Mouse (Mus musculus): ENCODE results near the gene Gars. TPM values are rescaled to one million over a fixed set of nuclear protein-coding genes. Genes with fewer than 3 reads are reported as not detected.

Gene Gars
- polyA plus RNA-seq, 1 experiment from 2014 or later, result 203 TPM

- Histone ChIP-seq H3K27me3 (no peaks in the 10 kb centered on the region), H3K9me3 (no peaks in the 10 kb centered on the region), H3K36me3 (replicated peaks) (peaks cover 9% of the 10 kb centered on the region), H3K4me2 (no peak overlapping the region), H3K27ac (no peak overlapping the region), H3K9ac (no peak overlapping the region), H3K4me3 (replicated peaks) (no peak overlapping the region), H3K4me1 (peaks cover 21% of the 10 kb centered on the region)
- ATAC-seq (ENCODE audit: low FRiP score), result no peak
- WGBS, result 85% methylated on average over 8 of the region's 8 CpGs
Measured at GRCm38 (mm10) chr6:55043206-55043605, 5.4 kb downstream of the Gars start.

DNA sequence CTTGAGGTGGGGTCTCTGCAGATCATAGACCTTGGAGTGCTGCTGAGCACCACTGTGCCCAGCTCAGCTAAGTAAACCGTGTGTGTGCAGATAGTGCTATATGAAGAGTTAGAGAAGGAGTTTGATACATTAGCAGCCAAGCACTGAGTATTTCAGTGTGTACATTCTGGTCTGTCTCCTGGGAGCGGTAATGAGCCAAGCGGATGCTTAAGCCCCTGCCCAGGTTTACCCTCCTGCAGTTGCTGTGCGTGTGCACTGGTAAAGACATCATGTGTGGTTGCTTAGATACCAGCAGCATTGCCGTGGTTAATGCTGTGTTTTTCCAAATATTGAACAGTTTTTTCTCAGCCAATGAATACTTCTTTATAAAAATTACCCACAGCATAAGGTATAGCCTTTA, 6.7 kb downstream of the Gars start:
- Histone ChIP-seq H3K27me3 (no peaks in the 10 kb centered on the region), H3K4me1 (peaks cover 14% of the 10 kb centered on the region), H3K4me2 (no peak overlapping the region), H3K36me3 (replicated peaks) (peaks cover 21% of the 10 kb centered on the region), H3K27ac (no peak overlapping the region), H3K9ac (no peak overlapping the region), H3K4me3 (replicated peaks) (no peak overlapping the region), H3K9me3 (no peaks in the 10 kb centered on the region)
- ATAC-seq (ENCODE audit: low FRiP score), result no peak
- WGBS, result 88% methylated on average over 5 of the region's 5 CpGs

DNA sequence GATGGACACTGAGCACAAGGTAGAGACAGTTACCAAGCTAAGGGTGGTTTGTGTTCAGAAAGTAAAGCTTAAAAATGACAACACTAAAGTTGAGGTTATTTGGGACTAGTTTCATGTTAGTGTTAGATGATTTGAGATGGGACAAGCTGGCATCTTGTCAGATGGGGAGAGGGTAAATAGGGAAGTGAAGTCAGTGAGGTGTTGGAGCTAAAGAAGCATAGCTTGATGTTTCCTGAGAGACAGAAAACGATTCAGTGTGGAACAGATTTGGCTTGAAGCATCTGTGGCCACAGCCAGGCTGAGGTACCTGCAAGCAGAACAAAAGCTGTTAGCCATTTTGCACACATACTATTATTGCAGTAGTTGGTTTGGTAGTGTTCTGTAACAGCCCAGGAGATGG, 7.5 kb downstream of the Gars start:
- no peak overlapping the region for H3K9ac ChIP-seq
- H3K27ac ChIP-seq, result no peak overlapping the region
- H3K4me1 ChIP-seq, result peaks cover 6% of the 10 kb centered on the region
- no peak overlapping the region for H3K4me2 ChIP-seq
- WGBS, result 72% methylated on average over 1 of the region's 1 CpGs
- no peaks in the 10 kb centered on the region for H3K9me3 ChIP-seq
- no peak overlapping the region for H3K4me3 ChIP-seq (replicated peaks)
- H3K27me3 ChIP-seq, result no peaks in the 10 kb centered on the region
- peaks cover 28% of the 10 kb centered on the region for H3K36me3 ChIP-seq (replicated peaks)
- ATAC-seq (ENCODE audit: low FRiP score), result no peak

DNA sequence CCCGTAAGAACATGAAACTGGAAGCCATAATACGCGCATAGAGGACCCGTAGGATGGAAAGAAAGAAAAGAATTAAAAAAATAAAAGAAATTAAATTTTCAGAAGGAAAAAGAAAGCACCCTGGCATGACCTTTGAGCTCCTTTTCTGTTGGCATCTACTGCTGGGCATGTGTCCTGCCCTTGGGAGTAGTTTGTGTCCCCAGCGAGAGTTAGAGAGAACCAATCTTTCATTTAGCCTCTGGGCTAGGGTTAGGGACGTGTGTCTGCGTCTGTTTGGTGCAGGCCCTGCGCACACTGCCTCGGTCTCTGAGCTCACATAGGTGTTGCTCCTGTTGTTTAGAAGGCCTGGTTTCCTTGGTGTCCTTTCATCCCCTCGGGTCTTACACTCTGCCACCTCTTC, 11.4 kb downstream of the Gars start:
- Histone ChIP-seq H3K4me2 (no peak overlapping the region), H3K27me3 (no peaks in the 10 kb centered on the region), H3K9me3 (no peaks in the 10 kb centered on the region), H3K9ac (no peak overlapping the region), H3K27ac (no peak overlapping the region), H3K36me3 (replicated peaks) (peaks cover 60% of the 10 kb centered on the region), H3K4me1 (no peaks in the 10 kb centered on the region; the same call in 1 of the 2 replicates), H3K4me3 (replicated peaks) (no peak overlapping the region)
- no peak for ATAC-seq (ENCODE audit: low FRiP score)
- WGBS, result 91% methylated on average over 10 of the region's 10 CpGs

DNA sequence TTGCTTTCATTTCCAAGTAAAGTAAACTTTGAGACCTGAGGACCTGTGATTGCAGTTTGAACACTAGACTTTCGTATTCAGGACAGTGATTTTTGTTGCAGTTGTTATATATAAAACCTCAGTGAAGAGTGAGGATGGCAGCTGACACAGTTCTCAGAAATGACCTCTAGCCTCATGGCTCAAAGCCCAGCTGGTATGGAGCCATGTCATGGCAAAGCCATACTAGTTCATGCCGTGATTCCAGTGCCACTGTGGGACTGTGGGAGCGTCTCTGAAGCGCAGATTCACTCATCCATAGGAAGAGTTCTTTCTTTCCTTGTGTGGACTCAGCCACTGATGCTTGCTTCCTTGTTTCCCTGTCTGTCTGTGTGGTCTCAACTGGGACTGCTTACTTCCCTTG, 16.7 kb downstream of the Gars start:
- no peak overlapping the region for H3K4me3 ChIP-seq (replicated peaks)
- no peaks in the 10 kb centered on the region for H3K4me1 ChIP-seq
- no peak overlapping the region for H3K4me2 ChIP-seq
- WGBS, result 88% methylated on average over 4 of the region's 4 CpGs
- no peak overlapping the region for H3K27ac ChIP-seq
- H3K36me3 ChIP-seq (replicated peaks), result peaks cover 81% of the 10 kb centered on the region
- no peaks in the 10 kb centered on the region for H3K9me3 ChIP-seq
- ATAC-seq (ENCODE audit: low FRiP score), result no peak
- no peak overlapping the region for H3K9ac ChIP-seq
- H3K27me3 ChIP-seq, result no peaks in the 10 kb centered on the region

GRCm38 (mm10) chr6:55057427-55057826, 19.6 kb downstream of the Gars start:
- Histone ChIP-seq H3K9ac (no peak overlapping the region), H3K4me3 (replicated peaks) (no peak overlapping the region), H3K27me3 (no peaks in the 10 kb centered on the region), H3K36me3 (replicated peaks) (peaks cover 86% of the 10 kb centered on the region), H3K9me3 (no peaks in the 10 kb centered on the region), H3K27ac (no peak overlapping the region), H3K4me2 (no peak overlapping the region), H3K4me1 (no peaks in the 10 kb centered on the region)
- WGBS, result 94% methylated on average over 3 of the region's 3 CpGs
- ATAC-seq (ENCODE audit: low FRiP score), result no peak

DNA sequence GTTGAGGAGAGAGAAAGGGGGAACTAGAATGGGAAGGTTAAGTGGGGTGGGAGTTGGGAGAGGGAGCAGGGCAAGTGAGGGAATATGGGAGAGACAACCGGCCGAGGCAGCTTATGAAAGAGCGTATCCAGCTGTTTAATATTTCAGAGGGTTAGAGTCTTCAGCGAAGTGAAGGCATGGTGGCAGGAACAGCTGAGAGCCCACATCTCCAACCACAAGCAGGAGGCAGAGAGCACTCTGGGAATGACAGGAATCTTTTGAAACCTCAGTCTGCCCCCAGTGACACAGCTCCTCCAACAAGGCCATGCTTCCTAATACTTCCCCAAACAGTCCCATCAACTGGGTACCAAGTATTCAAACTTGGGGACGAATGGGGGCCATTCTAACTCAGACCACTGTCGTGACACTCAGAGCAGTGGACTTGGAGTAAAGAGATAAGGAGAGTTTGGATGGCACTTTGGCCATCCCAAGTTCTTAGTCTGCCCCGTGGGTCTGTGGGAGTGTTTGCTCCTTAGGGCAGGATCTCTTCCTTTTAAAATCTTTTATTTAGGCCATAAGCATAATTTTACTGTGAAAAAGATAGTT, 22.5 kb downstream of the Gars start:
- Histone ChIP-seq H3K27ac (no peak overlapping the region), H3K27me3 (no peaks in the 10 kb centered on the region), H3K36me3 (replicated peaks) (peaks cover 87% of the 10 kb centered on the region), H3K4me3 (replicated peaks) (no peak overlapping the region), H3K4me2 (no peak overlapping the region), H3K9me3 (no peaks in the 10 kb centered on the region), H3K4me1 (no peaks in the 10 kb centered on the region), H3K9ac (no peak overlapping the region)
- 93% methylated on average over 7 of the region's 7 CpGs for WGBS
- ATAC-seq (ENCODE audit: low FRiP score), result no peak

DNA sequence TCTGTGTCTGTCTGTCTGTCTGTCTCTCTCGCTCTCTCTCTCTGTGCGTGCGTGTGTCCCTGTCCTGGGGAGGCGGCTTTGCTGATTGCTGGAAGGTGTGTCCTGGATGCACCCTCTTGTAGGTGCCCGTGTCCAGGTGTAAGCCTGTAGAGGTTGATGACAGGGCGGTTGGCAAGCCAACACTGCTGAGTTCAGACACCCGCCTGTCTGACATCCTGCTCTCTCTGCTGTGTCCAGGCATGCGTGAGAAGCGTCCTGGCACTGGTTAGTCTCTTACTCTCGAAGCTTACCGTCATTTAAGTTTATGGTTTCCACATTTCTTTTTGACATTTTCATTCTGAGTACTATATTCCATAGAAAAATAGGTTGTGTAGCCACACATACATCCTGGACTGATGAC, 23.5 kb downstream of the Gars start:
- H3K27ac ChIP-seq, result no peak overlapping the region
- no peaks in the 10 kb centered on the region for H3K4me1 ChIP-seq
- H3K9me3 ChIP-seq, result no peaks in the 10 kb centered on the region
- WGBS, result 95% methylated on average over 11 of the region's 11 CpGs
- H3K36me3 ChIP-seq (replicated peaks), result peaks cover 87% of the 10 kb centered on the region
- H3K9ac ChIP-seq, result no peak overlapping the region
- no peaks in the 10 kb centered on the region for H3K27me3 ChIP-seq
- no peak for ATAC-seq (ENCODE audit: low FRiP score)
- no peak overlapping the region for H3K4me3 ChIP-seq (replicated peaks)
- H3K4me2 ChIP-seq, result no peak overlapping the region

DNA sequence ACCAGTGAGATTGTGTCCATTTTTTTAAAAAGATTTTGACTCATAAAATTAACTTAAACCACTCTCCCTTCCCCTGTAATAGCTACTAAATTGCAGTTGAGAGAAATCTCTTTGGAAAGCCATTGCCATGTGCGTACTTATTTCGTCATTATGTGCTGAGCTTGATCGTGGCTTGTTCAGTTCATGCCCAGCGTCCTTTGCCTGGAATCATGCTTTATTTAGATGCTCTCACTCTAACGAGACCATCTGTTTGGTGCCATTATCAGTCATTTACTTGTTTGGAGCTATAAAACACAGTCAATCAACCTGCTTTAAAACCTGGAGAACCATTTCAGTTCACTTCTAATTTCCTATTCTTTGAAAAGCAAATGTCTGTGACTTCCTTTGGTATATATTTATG, 24.4 kb downstream of the Gars start:
- no peak overlapping the region for H3K4me3 ChIP-seq (replicated peaks)
- H3K27me3 ChIP-seq, result no peaks in the 10 kb centered on the region
- H3K4me2 ChIP-seq, result no peak overlapping the region
- H3K36me3 ChIP-seq (replicated peaks), result peaks cover 87% of the 10 kb centered on the region
- WGBS, result 65% methylated on average over 5 of the region's 5 CpGs
- no peak overlapping the region for H3K27ac ChIP-seq
- H3K9me3 ChIP-seq, result no peaks in the 10 kb centered on the region
- no peak overlapping the region for H3K9ac ChIP-seq
- ATAC-seq (ENCODE audit: low FRiP score), result no peak
- H3K4me1 ChIP-seq, result no peaks in the 10 kb centered on the region

- H3K4me2 ChIP-seq, result no peak overlapping the region
- 92% methylated on average over 9 of the region's 9 CpGs for WGBS
- H3K9ac ChIP-seq, result no peak overlapping the region
- H3K27me3 ChIP-seq, result no peaks in the 10 kb centered on the region
- H3K36me3 ChIP-seq (replicated peaks), result peaks cover 94% of the 10 kb centered on the region
- no peak overlapping the region for H3K27ac ChIP-seq
- ATAC-seq (ENCODE audit: low FRiP score), result no peak
- no peaks in the 10 kb centered on the region for H3K9me3 ChIP-seq
- no peak overlapping the region for H3K4me3 ChIP-seq (replicated peaks)
- H3K4me1 ChIP-seq, result no peaks in the 10 kb centered on the region
Measured at GRCm38 (mm10) chr6:55063793-55064476, 26.1 kb downstream of the Gars start.

GRCm38 (mm10) chr6:55064477-55064827, 26.6 kb downstream of the Gars start:
- H3K27ac ChIP-seq, result no peak overlapping the region
- no peak overlapping the region for H3K9ac ChIP-seq
- H3K9me3 ChIP-seq, result no peaks in the 10 kb centered on the region
- H3K4me3 ChIP-seq (replicated peaks), result no peak overlapping the region
- 93% methylated on average over 7 of the region's 7 CpGs for WGBS
- H3K27me3 ChIP-seq, result no peaks in the 10 kb centered on the region
- no peak for ATAC-seq (ENCODE audit: low FRiP score)
- no peak overlapping the region for H3K4me2 ChIP-seq
- peaks cover 94% of the 10 kb centered on the region for H3K36me3 ChIP-seq (replicated peaks)
- H3K4me1 ChIP-seq, result no peaks in the 10 kb centered on the region

DNA sequence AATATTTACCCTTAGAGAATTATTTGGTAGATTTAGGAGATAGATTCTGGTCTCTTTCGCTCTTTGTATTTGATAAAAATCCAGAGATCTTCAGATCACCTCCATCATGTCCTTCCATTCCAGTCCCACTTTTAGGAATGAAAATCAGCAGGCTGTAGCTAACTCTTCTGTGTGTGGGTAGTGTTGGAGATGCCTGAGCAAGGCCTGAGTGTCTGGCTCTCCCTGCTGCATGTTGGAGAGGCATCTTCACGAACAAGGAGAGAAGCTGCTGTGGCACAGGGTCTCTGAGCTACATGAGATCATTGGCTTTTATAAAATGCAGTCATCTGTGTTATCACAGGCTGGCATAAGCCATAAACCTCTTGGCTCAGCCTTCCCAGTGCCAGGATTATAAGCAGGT, 28.1 kb downstream of the Gars start:
- Histone ChIP-seq H3K36me3 (replicated peaks) (peaks cover 87% of the 10 kb centered on the region), H3K27me3 (no peaks in the 10 kb centered on the region), H3K4me3 (replicated peaks) (no peak overlapping the region), H3K9me3 (no peaks in the 10 kb centered on the region), H3K4me2 (no peak overlapping the region), H3K9ac (no peak overlapping the region), H3K27ac (no peak overlapping the region), H3K4me1 (no peaks in the 10 kb centered on the region)
- ATAC-seq (ENCODE audit: low FRiP score), result no peak
- 98% methylated on average over 2 of the region's 2 CpGs for WGBS

- Histone ChIP-seq H3K4me3 (replicated peaks) (no peak overlapping the region), H3K4me1 (no peaks in the 10 kb centered on the region), H3K9ac (no peak overlapping the region), H3K36me3 (replicated peaks) (peaks cover 79% of the 10 kb centered on the region), H3K27me3 (no peaks in the 10 kb centered on the region), H3K4me2 (no peak overlapping the region), H3K9me3 (no peaks in the 10 kb centered on the region), H3K27ac (no peak overlapping the region)
- no peak for ATAC-seq (ENCODE audit: low FRiP score)
- WGBS, result 84% methylated on average over 4 of the region's 4 CpGs
Measured at GRCm38 (mm10) chr6:55076561-55077255, 38.9 kb downstream of the Gars start.
